Mouse (Mus musculus): ENCODE measurements around the gene Lsm7.

DNA sequence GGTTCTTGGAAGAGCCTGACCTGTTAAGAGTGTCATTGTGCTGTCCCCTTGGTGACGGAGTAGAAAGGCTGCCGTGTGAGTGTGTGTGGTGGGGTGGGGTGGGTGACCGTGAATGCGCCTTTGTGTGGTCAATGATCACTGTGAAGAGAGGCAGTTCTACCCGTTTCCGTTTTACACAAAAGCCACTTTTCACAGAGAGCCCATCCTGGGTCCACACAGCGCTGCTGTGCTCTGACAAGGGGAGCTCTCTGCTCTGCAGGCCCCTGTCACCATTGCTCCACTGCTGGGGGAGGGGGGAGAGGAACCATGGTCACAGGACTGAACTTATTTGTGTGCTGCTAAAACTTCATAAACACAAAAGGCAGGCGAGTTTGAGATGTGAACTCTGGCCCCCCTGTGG, 2.4 kb upstream of the Lsm7 start:
- TF ChIP-seq GATA1 (IDR thresholded peaks at IDR 0.05; ENCODE audit: low read length): no peak
- TF ChIP-seq TAL1 (IDR thresholded peaks at IDR 0.05; ENCODE audit: low read length): no peak

Data from erythroblast, embryonic 14.5 days (primary cell).